Mouse (Mus musculus) adrenal gland, adult 2 months (tissue): ENCODE results near the gene Rcn1. TPM values are rescaled to one million over a fixed set of nuclear protein-coding genes. Genes with fewer than 3 reads are reported as not detected.

Source experiments
- DNase-seq: peaks from one replicate; pipeline ENCODE4 v3.0.0; 2021
- polyA plus RNA-seq: library from polyadenylated mRNA; depleted of rRNA; stranded (reverse); fragments of >200 nt; gene quantifications from 2 replicates; pipeline ENCODE4 v1.2.3, GENCODE M21; 2012
- total RNA-seq, 2 experiments: library from RNA; stranded (reverse); gene quantifications; 2 replicates each; pipeline ENCODE4 v1.2.3; 2021

Rcn1 gene
- total and polyA plus RNA-seq, 3 experiments, result 41.9 to 147 (median 72.1) TPM

DNA sequence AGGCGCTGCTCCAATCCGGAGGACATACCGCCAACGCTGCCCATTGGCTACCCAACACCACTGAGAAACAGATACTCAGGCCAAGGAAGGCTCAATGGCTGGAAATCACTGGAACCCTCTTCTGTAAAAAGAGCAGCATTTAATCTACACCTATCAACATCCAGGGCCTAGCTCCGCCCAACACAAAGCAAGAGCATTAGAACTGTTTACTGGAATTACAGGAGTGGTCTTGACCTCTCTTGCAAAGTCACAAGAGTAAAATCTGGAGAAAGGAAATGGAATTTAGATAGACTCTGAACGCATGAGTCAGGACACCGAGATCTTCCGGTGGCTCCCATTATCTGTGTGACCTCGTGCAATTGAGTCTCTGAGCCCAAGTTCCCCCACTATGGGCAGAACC is 3.1 kb downstream of the Rcn1 start:
- no peak for DNase-seq

GRCm38 (mm10) chr2:105394375-105394774 is 4.7 kb downstream of the Rcn1 start:
- peak; percentile 54 for DNase-seq

DNA sequence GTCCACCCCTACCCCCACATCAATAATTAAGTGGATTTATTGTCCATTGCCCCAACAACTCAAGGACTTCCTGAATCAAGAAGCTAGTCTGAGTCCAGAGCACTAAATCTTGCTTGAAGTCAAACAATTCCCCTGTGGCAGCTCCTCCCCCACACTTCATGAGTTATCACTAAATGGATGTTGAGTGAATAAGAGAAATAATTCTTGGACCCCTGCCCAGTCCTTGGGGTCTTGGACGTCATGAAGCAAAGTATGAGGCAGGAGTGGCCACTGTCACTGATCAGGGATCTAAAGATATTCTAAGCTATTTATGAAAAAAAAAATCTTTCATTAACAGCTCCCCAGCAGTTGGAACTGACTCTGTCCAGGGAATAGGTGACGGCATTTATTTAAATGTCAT is 6.6 kb downstream of the Rcn1 start:
- peak; percentile 61 for DNase-seq

DNA sequence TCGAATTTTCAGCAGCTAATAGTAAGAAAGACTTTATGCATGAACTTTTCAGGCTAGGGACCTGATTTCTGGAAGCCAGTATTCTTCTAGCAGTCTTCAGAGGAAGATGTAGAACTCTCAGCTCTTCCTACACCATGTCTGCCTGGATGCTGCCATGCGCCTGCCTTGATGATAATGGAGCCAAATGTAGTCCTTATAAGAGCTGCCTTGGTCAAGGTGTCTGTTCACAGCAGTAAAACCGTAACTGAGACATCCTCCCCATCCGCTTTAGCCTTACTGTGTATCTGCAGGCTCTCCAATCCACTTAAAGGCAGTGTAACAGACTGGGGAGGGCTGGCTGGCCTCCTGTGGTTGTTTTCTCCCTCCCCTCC is 7.7 kb downstream of the Rcn1 start:
- DNase-seq, result no peak

DNA sequence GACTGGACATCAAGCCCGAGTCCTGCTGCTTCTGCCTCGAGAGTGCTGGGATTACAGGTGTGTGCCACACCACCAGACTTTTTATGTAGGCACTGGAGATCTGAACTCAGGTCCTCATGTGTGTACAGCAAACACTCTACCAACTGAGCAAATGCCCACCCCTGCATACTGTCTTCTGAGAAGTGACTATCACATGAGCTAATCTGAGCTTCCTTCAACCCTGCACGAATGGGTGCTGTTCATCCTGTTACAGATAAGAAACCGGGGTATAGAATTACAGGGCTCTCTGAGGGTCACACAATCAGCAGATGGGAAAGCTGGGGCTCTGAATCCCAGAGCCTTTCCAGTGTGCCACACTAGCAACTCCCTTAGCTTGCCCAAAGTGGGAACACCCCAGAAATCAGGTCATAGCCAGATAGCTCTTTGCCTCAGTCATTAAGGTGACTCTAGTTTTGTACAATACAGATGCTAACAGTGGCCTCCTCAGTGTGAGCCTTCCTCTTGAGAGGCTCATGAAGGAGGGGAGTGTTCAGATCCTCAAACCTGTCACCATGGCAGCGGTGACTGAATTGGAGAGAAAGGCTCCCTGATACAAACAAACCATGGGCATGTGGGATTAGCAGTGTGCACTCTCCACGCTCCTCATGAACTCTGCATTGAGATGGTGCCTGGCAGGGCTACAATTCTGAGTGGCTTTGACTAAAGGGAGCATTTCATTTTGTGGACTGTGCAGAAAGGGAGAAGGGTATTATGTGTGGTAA is 8.3 kb downstream of the Rcn1 start:
- DNase-seq, result no peak

DNA sequence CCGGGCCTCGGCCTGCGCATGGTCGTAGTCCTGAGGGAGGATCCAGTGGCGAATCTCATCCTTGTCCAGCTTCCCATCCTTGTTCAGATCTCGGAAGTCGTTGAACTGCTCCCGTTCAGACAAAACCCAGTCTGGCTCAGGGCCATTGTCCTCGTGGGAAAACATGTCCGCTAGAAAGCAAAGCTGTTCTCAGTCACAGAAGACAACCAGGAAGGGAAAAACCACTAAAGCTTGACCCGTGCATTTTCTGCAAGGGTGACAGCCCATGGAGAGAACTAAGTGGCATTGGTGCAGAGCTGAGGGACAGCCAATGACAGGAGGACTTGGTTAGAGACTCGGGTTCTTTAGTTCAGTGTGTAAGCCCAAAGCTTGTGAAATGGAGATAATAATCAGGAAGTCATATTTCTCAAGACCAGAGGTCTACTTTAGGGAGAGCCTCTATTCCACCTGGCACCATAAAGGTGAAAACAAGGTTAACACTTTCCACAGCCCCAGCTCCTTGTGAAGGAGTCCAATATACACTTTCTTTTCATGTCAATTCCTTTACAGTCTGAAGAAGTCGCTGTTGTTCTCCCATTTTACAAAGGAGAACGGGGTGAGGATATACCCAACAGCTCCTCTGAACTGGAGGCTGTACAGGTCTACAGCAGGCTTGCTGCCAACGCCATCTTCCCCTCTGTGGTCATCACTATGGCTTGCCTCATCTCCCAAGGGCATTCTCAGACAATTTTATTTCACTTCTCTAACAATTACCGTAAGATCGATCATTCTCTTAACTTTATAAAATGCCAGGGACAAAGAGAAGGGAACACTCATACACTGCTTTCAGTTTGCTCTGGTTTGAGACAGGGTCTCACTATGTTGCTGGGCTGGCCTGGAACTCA is 9.9 kb downstream of the Rcn1 start:
- DNase-seq, result peak; percentile 57

DNA sequence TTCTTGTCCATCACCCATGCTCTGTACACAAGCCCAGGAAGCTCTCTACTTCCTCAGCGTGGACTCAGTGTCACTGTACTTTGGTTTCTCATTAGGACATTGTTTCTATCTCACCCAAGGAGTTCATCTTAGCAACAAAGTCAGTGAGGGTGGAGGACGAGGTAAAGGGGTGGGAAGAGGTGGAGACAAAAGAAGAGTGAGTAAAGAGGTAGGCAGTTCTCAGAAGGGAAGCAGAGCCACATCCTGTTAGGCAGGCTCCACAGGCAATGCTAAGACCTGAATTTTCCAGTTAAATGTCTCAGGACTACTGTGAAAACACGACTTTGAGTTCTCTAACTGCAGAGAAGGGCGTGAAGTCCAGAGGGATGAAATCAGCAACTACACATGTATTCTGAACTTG is 12.7 kb downstream of the Rcn1 start:
- DNase-seq, result no peak

DNA sequence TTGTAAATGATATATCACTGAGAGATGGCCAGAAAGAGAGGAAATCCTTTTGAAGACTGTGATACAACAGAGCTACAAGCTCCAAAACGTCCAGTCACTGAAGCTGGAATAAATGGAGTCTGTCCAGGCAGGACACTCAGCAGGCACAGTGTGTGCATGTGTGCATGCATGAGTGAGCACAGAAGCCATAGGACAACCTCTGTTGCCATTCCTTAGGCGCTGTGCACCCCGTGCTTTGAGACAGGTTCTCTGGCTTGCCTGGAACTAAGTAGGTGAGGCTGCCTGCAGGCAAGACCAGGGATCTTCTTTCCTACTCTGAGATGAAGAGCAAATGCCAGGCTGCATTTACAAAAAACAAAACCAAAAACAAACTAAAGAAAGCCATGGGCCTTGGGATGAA is 14.1 kb downstream of the Rcn1 start:
- no peak for DNase-seq

DNA sequence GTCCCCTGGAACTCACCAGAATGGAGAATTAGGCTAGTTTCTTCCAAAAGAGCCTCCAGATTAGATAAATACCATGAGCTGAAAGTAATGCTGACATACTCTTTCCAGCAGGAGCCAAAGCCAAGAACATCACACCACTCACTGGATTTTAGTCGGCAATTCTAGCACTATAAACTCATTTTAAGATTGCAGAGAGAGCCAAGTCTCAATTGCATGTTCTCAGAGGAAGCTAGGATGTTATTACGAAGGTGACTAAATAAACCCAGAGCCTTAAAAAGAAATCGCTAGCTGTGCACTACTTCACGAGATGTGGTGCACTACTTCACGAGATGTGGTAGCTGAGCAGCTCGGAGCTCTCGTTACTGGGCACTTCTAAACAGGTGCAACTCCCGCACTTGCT is 16.1 kb downstream of the Rcn1 start:
- DNase-seq, result no peak

DNA sequence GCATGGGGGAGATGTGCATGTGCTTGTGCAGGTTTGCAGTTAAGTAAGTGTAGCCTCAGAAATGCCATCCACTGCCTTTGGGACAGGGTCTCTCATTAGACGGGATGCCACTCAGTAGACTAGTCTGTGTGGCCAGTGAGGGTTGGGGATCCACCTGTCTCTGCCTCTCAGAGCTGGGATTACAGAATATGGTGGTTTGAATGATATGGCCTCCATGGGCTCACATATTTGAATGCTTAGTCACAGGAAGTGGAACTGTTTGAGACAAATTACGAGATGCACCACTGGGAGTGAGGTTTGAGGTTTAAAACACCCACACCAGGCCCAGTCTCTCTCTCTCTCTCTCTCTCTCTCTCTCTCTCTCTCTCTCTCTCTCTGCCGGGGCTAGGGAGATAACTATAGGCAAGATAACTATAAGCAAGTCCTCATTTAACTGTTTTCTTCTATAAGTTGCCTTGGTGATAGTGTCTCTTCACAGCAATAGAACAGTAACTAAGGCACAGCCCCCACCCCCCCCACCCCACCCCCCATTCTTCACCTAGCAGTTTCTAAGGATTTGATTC is 18.3 kb downstream of the Rcn1 start:
- no peak for DNase-seq

GRCm38 (mm10) chr2:105379682-105380081 is 19.4 kb downstream of the Rcn1 start:
- DNase-seq, result no peak

- DNase-seq, result no peak
Measured at GRCm38 (mm10) chr2:105375705-105376104, 23.4 kb downstream of the Rcn1 start.

DNA sequence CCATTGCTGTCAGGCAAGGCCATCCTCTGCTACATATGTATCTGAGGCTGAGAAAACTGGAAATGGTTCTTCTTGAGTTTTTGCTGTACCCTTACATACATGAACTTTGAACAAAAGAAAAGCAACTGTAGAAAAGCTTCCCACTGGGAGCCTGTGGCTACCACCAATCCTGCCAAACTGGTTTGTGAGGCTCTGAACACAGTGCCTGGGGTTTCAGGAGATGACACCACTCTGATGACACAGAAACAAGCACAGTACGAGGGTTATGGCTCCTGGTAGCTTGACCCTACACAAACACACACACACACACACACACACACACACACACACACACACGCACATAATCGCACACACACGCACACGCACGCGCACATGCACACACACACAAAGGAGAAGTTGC is 23.9 kb downstream of the Rcn1 start:
- DNase-seq, result no peak

DNA sequence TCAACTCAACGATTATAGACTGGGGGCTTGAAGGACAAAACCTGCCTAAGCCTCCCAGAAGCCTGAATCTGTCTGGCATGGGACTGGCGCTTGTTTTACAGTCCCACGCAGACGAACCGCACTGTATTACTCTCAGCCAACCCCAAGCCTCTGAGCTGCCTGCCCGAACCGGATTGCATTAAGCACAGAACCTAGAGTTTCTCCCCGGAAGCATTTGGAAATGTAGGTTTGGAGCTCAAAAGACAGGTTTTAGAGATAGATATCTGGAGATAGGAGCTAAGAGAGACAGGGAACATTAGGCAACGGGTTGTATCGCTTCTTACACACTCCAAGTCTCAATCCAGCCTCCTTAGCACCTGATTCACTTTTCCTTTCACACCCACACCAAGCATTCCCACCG is 25.5 kb downstream of the Rcn1 start:
- DNase-seq, result no peak

GRCm38 (mm10) chr2:105372727-105373126 is 26.4 kb downstream of the Rcn1 start:
- DNase-seq, result no peak

DNA sequence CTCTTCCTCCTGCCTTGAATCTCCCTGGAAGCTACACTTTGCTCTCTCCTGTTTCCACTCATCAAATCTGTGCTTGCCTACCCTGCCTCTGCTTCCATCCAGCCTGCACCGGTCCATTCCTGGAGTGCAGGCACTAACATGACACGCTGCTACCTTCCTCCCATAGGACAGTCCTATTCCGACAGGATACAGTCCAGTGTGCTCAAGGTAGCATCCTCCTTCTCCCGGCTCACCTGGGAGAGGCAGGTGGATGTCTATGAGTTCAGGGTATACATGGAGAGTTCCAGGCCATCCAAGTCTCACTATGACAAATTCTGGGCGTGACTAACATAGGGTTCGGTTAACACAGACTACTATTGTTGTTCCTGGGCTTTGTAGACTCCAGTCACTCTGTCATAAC is 27.0 kb downstream of the Rcn1 start:
- no peak for DNase-seq

DNA sequence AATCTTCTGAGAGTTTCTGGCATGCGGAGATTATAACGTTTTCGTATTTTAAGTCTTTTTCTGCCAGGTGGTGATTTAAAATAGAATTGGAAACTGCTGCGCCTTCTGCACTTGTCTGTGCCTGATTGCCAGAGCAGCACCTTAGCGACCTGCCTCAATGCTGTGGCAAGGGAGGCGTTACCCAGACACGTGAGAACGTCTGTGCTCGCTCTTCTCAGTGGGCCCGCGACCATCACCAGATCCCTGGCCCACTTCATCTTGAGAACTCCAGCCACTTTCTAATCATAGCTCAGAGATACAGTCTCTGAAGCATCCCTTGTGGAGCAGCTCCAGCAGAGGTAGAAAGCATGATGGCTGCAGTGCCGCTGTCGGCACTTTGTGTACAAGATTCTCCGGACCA is 28.4 kb downstream of the Rcn1 start:
- no peak for DNase-seq

DNA sequence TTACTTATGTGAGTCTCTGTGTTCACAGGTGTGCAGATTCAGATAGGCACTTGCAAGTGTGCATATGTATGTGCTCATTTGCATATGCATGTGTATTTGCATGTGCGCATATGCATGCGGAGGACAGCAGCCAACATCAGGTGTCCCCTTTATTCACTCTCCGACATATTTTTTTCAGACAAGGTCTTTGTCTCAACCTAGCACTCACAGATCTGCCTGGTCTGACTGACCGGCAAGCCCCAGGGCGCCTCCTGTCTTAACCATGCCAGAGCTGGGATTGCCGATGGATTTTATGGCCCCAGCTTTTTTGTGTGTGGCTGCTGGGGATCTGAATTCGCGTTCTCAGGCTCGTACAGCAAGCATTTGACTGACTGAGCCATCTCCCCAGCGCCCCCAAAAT is 28.9 kb downstream of the Rcn1 start:
- no peak for DNase-seq

DNA sequence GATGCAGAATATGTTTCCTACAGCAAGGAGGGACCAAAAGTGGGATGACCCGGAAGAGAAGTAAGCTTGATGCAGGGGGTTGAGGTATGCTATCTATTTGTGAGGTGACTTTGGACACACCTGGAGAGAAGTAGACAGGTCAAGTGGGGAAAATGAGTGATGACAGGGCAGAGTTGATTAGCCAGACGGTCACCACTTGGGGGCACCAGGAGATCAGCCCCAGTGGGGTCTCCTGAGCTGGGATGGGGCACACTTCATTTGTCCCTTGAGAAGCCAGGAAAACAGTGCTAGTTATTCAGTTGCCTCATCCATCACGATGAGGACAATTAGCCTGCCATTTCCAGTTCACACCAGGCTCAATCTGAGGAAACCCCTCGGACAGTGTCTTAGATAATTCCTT is 31.5 kb downstream of the Rcn1 start:
- no peak for DNase-seq

DNA sequence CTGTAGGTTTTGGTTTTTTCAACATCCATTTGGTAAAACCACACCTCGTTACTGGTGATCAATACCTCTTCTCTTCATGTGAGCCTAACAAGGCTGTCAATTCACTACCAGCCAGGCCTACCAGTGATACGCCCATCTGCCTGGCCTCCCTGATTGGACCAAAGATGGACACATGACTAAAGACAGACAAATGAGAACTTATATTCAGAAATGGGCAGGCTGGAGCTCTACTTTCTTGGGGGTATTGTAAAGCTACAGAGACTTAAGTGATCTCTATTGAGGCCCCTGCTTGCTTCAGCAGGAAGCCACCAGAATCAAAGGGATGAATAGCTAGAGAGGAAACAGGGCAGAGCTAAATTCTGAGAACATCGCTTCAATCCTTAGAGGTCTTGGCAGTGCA is 41.1 kb downstream of the Rcn1 start:
- DNase-seq, result no peak

DNA sequence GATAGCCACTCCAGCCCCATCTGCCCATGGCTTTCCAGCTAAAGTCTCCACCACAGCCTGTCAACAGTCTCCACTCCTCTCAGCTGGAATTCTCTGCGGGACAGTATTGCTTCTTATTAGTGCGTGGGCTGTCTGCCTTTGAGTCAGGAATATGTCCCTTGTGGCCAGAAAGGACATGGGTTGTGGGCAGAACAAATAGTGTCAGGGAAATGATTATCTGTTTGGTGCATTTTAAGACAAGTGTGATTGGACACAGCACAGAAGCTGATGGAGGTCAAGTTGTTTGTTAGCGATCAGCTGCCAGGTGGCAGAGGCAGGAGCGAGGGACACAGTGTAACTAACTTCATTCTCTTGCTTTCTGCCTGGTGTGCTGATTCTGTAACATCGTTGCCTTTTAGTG is 42.3 kb downstream of the Rcn1 start:
- DNase-seq, result no peak

- no peak for DNase-seq
Measured at GRCm38 (mm10) chr2:105348886-105349285, 50.2 kb downstream of the Rcn1 start.

GRCm38 (mm10) chr2:105339993-105340392 is 59.1 kb downstream of the Rcn1 start:
- DNase-seq, result no peak
